Mouse (Mus musculus) intestine, embryonic 16.5 days (tissue): ENCODE results near the gene Fstl4. TPM values are rescaled to one million over a fixed set of nuclear protein-coding genes. Genes with fewer than 3 reads are reported as not detected.

Experiments
- ATAC-seq: fragments of 200-750 bp; cut with Nextera tagmentation; 2 replicates; pipeline ENCODE4 v1.8.0; 2017; ENCODE audit warnings: moderate TSS enrichment, moderate library complexity
- H3K27ac ChIP-seq: fragments of 300-500 bp; sonication (generic); 2 replicates; pipeline ENCODE4 v1.5.1; 2014; ENCODE audit warnings: mild to moderate bottlenecking, low read length
- H3K27me3 ChIP-seq: fragments of 300-500 bp; sonication (generic); replicated peaks from 2 replicates; pipeline ENCODE4 v1.6.1; 2014; ENCODE audit warnings: low read length, control low read depth, mixed read lengths; ENCODE audit not compliant: control insufficient read depth, insufficient read depth
- H3K36me3 ChIP-seq: fragments of 300-500 bp; sonication (generic); 2 replicates; pipeline ENCODE4 v1.6.1; 2014; ENCODE audit warnings: low read length, control low read depth; ENCODE audit not compliant: control insufficient read depth, insufficient read depth
- H3K4me1 ChIP-seq: fragments of 300-500 bp; sonication (generic); 2 replicates; pipeline ENCODE4 v1.6.1; 2014; ENCODE audit warnings: low read length, control low read depth, mixed read lengths; ENCODE audit not compliant: control insufficient read depth, insufficient read depth
- H3K4me2 ChIP-seq: fragments of 300-500 bp; sonication (generic); 2 replicates; pipeline ENCODE4 v1.6.1; 2014; ENCODE audit warnings: low read depth, low read length, control low read depth
- H3K4me3 ChIP-seq: fragments of 300-500 bp; sonication (generic); 2 replicates; pipeline ENCODE4 v1.5.1; 2014; ENCODE audit warnings: mild to moderate bottlenecking, low read length
- H3K9ac ChIP-seq: fragments of 300-500 bp; sonication (generic); 2 replicates; pipeline ENCODE4 v1.6.1; 2014; ENCODE audit warnings: low read depth, low read length
- H3K9me3 ChIP-seq: fragments of 300-500 bp; sonication (generic); 2 replicates; pipeline ENCODE4 v1.6.1; 2016; ENCODE audit warnings: low read length, control low read depth; ENCODE audit not compliant: control insufficient read depth
- WGBS: fragments of 180-500 bp; shearing (Covaris S2); extraction: QIAGEN DNeasy Blood & Tissue Kit; methylation state at CpG from one replicate; pipeline ENCODE4 v1.1.7; 2014; 5-methylcytosine and 5-hydroxymethylcytosine counted together
- polyA plus RNA-seq: library from polyadenylated mRNA; unstranded; fragments of >200 nt; fragmentation: Nextera tagmentation; extraction: Ambion mirVana; gene quantifications from 2 replicates; pipeline ENCODE4 v1.2.1, GENCODE M21; 2015

Gene Fstl4
- polyA plus RNA-seq, 1 experiment from 2014 or later, result 6.1 TPM

- H3K36me3 ChIP-seq, result no peaks in the 10 kb centered on the region
- WGBS, result 85% methylated on average over 5 of the region's 5 CpGs
- H3K27ac ChIP-seq, result no peak overlapping the region
- no peaks in the 10 kb centered on the region for H3K9me3 ChIP-seq
- H3K4me2 ChIP-seq, result no peak overlapping the region
- H3K9ac ChIP-seq, result no peak overlapping the region
- no peak for ATAC-seq
- H3K4me3 ChIP-seq, result no peak overlapping the region
- no peaks in the 10 kb centered on the region for H3K27me3 ChIP-seq
- H3K4me1 ChIP-seq, result no peaks in the 10 kb centered on the region
Measured at GRCm38 (mm10) chr11:52994688-52995087, 230.3 kb downstream of the Fstl4 start.

GRCm38 (mm10) chr11:52996434-52997093 lies 232.1 kb downstream of the Fstl4 start:
- Histone ChIP-seq H3K27me3 (no peaks in the 10 kb centered on the region), H3K36me3 (no peaks in the 10 kb centered on the region), H3K9ac (no peak overlapping the region), H3K4me2 (no peak overlapping the region), H3K9me3 (no peaks in the 10 kb centered on the region), H3K27ac (no peak overlapping the region), H3K4me3 (no peak overlapping the region), H3K4me1 (no peaks in the 10 kb centered on the region)
- no peak for ATAC-seq
- WGBS, result 78% methylated on average over 16 of the region's 16 CpGs

- Histone ChIP-seq H3K9ac (no peak overlapping the region), H3K4me2 (no peak overlapping the region), H3K36me3 (no peaks in the 10 kb centered on the region), H3K4me3 (no peak overlapping the region), H3K27ac (no peak overlapping the region), H3K27me3 (no peaks in the 10 kb centered on the region), H3K9me3 (no peaks in the 10 kb centered on the region), H3K4me1 (no peaks in the 10 kb centered on the region)
- no peak for ATAC-seq
- 31% methylated on average over 4 of the region's 4 CpGs for WGBS
Measured at GRCm38 (mm10) chr11:52997421-52997820, 233.0 kb downstream of the Fstl4 start.

GRCm38 (mm10) chr11:53000226-53000625 lies 235.8 kb downstream of the Fstl4 start:
- Histone ChIP-seq H3K4me3 (no peak overlapping the region), H3K27me3 (no peaks in the 10 kb centered on the region), H3K4me1 (no peaks in the 10 kb centered on the region), H3K4me2 (no peak overlapping the region), H3K9ac (no peak overlapping the region), H3K36me3 (no peaks in the 10 kb centered on the region), H3K27ac (no peak overlapping the region), H3K9me3 (no peaks in the 10 kb centered on the region)
- WGBS, result 84% methylated on average over 11 of the region's 11 CpGs
- no peak for ATAC-seq

- no peaks in the 10 kb centered on the region for H3K27me3 ChIP-seq
- H3K4me1 ChIP-seq, result no peaks in the 10 kb centered on the region
- no peak overlapping the region for H3K27ac ChIP-seq
- H3K9ac ChIP-seq, result no peak overlapping the region
- no peak overlapping the region for H3K4me2 ChIP-seq
- no peak for ATAC-seq
- H3K36me3 ChIP-seq, result no peaks in the 10 kb centered on the region
- H3K9me3 ChIP-seq, result no peaks in the 10 kb centered on the region
- 63% methylated on average over 7 of the region's 7 CpGs for WGBS
- no peak overlapping the region for H3K4me3 ChIP-seq
Measured at GRCm38 (mm10) chr11:53003361-53003760, 238.9 kb downstream of the Fstl4 start.

- Histone ChIP-seq H3K27ac (no peak overlapping the region), H3K4me1 (no peaks in the 10 kb centered on the region), H3K4me2 (no peak overlapping the region), H3K27me3 (no peaks in the 10 kb centered on the region), H3K4me3 (no peak overlapping the region), H3K9ac (no peak overlapping the region), H3K36me3 (no peaks in the 10 kb centered on the region), H3K9me3 (no peaks in the 10 kb centered on the region)
- 66% methylated on average over 9 of the region's 9 CpGs for WGBS
- no peak for ATAC-seq
Measured at GRCm38 (mm10) chr11:53003811-53004210, 239.4 kb downstream of the Fstl4 start.

GRCm38 (mm10) chr11:53009597-53009996 lies 245.2 kb downstream of the Fstl4 start:
- H3K27ac ChIP-seq, result no peak overlapping the region
- H3K9ac ChIP-seq, result no peak overlapping the region
- no peaks in the 10 kb centered on the region for H3K27me3 ChIP-seq
- no peak overlapping the region for H3K4me2 ChIP-seq
- no peaks in the 10 kb centered on the region for H3K9me3 ChIP-seq
- H3K4me3 ChIP-seq, result no peak overlapping the region
- H3K36me3 ChIP-seq, result no peaks in the 10 kb centered on the region
- no peak for ATAC-seq
- 61% methylated on average over 7 of the region's 7 CpGs for WGBS
- no peaks in the 10 kb centered on the region for H3K4me1 ChIP-seq

- WGBS, result 79% methylated on average over 6 of the region's 6 CpGs
- Histone ChIP-seq H3K9me3 (no peaks in the 10 kb centered on the region), H3K27me3 (no peaks in the 10 kb centered on the region), H3K4me3 (no peak overlapping the region), H3K9ac (no peak overlapping the region), H3K4me1 (no peaks in the 10 kb centered on the region), H3K4me2 (no peak overlapping the region), H3K27ac (no peak overlapping the region), H3K36me3 (no peaks in the 10 kb centered on the region)
- ATAC-seq, result no peak
Measured at GRCm38 (mm10) chr11:53011996-53012505, 247.6 kb downstream of the Fstl4 start.

- WGBS, result 78% methylated on average over 5 of the region's 5 CpGs
Measured at GRCm38 (mm10) chr11:53013906-53014305, 249.5 kb downstream of the Fstl4 start.

More at GRCm38 (mm10) chr11:53013906-53014305, 249.5 kb downstream of the Fstl4 start:
- Histone ChIP-seq H3K9ac (no peak overlapping the region), H3K4me3 (no peak overlapping the region), H3K36me3 (no peaks in the 10 kb centered on the region), H3K4me1 (no peaks in the 10 kb centered on the region), H3K27ac (no peak overlapping the region), H3K9me3 (no peaks in the 10 kb centered on the region), H3K4me2 (no peak overlapping the region), H3K27me3 (no peaks in the 10 kb centered on the region)
- ATAC-seq, result no peak
